Mouse (Mus musculus) ovary, adult 18-20 months (tissue): ENCODE measurements around the gene Paqr5.

Experiments used
- DNase-seq: peaks from one replicate; pipeline ENCODE4 v3.0.0; 2022; ENCODE audit warnings: low spot score, mixed read lengths

The Paqr5 gene

DNA sequence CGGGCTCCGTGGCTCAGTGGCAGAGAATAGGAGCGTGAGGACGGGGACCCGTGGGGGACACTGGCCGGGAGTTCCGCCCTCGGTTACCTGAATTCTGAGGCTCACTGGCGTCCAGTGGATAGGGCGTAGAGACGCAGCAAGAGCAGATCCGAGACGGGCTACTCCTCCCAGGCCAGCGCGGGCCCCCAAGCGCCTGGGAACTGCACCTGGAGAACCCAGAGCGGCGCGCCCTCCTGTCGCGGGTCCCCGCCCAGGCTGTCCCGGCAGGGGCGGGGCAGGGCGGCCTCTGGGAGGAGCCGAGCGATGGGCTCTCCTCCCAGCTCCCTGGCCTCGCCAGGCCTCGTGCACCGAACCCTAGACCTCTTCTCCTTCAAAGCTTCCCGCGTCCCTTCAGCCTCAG is at the start of gene Paqr5:
TSS of gene Paqr5 (minus strand) at position 257 of the 400 bp plus-strand sequence.
- peak; percentile 23 for DNase-seq

DNA sequence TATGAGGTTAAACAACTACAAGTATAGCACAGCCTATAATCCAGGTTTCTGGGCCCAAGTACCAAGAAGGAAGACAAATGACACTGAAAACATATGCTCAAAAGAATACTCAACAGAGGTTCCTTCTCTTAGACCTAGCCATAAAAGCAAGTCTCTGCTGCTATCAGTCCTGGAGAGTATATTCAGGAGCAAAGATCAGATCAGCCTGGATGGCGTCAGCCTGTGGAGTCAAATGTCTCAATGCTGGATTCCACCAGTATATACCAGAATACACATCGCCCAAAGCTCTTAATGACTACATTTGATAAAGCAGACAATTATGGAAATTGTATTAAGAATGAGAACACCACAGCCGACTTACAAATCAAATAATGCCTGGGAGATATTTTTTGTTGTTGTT is 35.6 kb upstream of the Paqr5 start:
- no peak for DNase-seq

DNA sequence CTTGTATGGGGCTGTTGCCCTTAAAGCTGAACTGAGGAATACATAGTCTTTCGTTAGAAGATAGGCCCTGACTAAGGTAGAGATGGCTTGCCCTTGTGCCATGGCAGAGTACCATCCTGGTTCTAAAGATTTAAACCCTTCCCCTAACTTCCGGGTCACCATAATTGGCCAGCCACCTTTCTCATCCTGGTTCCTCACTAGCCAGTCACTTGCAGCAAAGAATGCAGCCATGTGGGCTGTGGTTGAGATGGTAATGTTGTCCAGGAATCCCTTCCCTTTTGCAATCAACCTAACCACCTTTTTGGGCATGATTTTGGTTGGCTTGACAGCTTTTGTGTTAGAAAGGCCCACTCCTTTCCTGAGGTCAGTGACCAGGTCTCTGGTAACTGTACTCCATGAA is 33.8 kb upstream of the Paqr5 start:
- no peak for DNase-seq

DNA sequence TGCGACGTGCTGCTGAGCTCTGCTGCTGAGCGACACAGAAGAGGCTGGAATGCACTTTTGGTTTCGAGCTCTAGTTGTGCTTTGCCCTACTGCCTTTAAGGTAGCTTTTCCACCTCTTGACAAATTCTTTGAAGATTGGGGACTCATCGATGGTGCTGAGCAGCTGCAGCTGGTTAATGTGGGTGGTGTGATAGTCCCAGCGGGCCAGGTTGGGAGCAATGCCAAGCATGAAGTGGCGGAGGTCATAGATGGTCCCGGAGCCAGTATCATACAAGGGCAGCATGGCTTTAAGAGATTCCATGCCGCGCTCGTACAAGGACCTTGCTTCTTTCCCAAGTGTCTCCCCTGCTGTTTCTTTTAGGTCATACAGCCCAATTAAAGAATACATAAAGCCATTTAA is 33.3 kb upstream of the Paqr5 start:
- no peak for DNase-seq

DNA sequence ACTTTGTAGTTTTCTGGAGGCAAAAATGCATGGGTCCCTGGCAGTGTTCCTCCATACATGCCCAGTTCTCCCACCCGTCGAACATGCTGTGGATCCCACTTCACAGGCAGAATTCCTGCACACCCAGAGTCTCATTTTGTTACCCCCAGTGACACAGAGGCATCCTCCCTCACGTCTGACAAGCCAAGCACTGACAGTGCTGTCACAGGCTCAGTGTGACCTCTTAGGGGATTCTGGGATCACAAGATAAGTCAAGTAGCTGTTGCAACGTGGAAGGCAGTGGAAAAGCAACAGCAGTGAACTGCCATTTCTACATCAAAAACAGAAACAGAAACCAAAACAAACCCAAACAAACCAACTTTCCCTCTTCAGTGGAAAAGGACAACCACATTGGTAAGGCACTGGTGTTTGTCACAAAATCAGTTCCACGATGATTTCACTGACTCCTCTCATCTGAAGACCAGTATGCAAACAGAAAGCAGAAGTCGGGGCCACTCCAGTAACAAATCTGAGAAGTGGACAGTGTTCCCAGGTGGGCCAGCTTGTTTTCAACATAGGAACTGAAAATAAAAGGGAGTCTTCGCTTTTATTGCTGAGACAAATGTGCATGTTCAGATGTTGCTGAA is 31.3 kb upstream of the Paqr5 start:
- DNase-seq, result no peak

DNA sequence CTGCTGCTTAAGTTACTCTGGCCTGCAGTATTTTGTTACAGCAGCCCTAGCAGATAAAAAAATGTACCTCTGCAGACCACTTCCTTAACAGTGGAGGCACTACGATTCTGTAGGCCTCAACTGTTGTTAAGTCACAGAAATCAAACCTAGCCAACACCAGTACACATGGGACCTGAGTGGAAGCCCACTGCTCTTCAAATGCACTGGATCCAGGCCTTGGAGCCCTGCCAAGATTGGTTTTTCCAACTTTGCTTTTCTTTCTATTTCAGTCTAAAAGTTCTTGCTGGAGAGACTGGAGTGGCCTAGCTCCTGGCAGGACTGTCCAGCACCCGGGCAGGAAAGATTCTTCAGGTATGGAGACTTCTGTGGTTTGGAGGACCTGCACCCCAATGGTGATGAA is 29.6 kb upstream of the Paqr5 start:
- DNase-seq, result no peak

DNA sequence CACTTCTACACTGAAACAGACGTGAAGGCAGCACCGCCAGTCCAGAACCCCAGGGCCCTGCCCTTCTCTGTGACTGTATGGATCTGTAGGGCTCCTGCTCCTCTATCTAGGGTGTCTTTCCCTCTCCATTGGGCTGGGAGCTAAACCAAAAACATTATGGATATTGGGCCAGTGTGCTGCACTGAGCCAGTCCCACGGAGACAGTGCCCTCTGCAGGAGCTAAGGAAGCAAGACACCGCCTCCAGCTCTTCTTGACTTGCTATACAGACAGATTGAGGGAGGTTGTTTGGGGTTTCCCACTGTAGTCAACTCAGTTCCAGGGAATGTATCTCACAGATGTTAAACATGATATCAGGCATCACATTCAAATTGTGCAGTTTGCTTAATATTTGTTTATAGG is 24.1 kb upstream of the Paqr5 start:
- no peak for DNase-seq

DNA sequence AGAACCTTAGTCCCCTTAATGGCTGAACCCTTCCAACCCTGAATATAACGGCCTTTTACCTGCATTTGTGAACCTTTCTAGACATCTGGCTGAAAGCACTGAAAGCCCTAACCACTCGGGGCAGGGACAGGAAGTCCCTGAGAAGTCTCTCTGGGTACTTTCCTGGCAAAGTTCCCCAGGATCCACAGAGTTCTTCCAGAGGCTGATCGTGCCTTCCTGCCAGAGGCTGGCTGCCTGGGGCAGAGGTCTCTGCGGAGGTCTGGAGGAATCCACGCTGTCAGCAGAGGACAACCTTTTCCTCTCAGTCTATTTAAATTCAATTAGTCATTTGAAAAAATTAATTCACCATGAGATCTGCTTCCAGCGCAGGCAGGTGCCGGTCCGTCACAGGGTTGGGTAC is 22.5 kb upstream of the Paqr5 start:
- DNase-seq, result no peak

DNA sequence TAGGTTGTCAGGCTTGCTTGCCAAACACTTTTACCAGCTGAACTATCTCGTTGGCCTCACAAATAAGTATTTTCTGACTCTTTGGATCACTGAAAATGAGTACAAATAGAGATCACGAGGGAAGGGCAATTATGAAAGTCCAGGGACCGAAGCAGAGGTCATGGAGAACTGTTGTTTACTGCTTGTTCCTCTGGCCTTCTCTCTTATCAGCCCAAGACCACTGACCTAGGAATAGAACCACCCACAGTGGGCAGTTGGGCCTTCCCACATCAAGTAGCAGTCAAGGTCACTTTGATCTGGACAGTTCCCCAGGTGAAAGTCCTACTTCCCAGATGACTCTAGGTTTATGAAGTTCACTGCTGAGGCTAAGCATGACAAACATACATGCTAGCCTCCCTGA is 15.5 kb upstream of the Paqr5 start:
- DNase-seq, result no peak

DNA sequence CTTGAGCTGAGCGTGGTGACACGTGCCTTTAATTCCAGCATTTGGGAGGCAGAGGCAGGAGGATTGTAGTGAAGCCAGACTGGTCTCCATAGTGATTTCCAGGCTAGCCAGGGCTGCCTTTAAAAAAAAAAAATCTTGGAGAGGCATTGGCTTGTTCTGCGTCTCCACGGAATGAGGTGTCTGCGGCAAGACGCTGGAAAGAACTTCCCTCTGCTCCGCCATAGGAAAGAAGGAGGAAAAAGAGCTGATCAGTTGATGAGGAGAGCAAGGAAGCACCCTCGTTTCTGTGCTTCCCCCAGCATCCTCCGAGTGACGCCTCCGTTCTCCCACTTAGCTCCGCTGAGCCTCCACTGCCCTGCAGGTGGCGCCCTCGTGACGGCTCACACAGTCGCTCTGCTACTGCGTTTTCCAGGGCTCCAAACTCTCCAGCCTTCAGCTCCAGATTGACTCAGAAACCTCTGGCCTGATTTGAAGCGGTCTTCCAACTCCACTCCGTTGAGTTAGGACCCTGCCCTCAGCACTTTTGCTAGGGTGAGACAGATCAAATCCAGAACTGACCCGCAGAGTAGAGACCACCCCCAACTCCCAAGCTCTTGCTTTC is 13.5 kb upstream of the Paqr5 start:
- peak; percentile 58 for DNase-seq

DNA sequence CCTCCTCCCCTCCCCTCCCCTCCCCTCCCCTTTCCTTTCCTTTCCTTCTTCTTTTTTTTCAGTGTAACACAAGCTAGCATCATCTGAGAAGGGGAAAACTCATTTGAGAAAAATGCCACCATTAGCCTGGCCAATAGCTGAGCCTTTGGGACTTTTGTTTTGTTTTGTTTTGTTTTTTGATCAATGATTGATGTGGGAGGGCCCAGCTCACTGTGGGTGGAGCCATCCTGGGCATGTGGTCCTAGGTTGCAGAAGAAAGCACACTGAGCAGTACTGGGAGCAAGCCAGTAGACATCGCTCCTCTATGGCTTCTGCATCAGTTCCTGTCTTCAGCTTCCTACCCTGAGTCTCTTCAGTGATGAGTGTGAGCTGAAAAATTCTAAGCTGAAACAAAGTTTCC is 9.2 kb upstream of the Paqr5 start:
- no peak for DNase-seq

DNA sequence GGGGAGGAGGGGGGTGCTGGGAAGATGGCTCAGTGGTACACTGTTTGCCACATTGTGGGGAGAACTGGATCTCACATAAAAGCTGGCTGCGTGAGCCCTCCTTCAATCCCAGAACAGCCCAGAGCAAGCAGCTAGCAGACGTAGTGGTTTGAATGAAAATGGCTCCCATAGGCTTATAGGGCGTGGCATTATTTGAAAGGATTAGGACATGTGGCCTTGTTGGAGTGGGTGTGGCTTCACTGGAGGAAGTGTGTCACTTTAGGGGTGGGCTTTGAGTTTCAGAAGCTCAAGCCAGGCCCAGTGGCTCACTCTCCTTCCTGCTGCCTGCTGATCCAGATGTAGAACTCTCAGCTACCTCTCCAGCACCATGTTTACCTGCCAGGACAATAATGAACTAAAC is 5.5 kb upstream of the Paqr5 start:
- no peak for DNase-seq

DNA sequence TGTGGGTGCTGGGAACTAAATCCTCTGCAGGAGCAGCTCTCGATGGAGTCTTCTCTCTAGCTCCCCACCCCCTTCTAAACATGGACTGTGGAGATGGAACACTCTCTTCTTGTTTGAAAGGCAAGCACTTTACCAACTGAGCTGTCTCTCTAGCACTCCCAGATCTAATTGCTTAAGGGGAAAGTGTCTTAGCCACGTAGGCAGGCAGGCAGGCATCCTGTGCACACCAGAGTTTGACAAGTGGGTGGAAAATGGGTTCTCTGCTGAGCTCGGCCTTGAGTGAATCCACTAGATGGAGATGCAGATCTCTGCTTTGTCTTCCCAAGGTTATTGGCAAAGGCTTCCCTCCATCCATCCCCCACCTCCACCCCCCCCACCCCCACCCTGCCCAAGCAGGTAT is 1.4 kb upstream of the Paqr5 start:
- no peak for DNase-seq

DNA sequence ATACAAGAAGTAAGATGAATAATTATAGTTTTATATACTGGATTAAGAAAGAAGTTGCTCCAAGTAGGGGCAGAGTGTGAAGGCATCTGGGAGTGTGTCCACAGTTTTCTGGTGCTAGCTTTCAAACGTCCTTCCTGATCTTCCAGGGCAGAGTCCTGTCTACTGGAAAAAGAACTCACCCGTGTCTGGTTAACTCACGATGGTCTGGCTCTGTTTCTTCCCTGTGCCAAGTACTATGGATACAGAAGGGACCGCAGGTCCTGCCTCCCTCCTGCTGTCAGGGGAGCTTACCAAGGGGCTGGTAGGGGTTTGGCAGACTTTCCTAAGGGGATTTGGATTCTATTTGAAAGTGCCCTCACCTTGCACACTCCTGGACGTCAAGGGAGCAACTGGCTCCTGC is 1.6 kb downstream of the Paqr5 start:
- no peak for DNase-seq

DNA sequence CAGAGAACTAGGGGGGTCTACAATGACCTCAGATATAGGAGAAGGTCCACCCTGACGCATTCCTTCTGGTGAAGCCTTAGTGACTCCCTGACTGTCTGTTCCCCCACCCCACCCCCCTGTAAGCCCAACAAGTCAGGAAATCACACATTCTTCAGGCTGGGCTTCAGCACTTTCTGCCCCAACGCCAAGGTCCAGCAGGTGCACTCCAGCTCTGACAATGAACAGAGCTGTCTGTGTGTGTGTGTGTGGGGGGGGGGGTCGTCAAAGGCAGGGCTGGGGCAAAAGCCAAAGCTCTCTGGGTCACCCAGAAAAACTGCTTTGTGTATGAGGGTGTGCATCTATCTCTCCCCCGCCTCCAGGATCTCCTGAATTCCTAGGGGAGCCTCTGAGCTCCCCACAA is 2.8 kb downstream of the Paqr5 start:
- no peak for DNase-seq

DNA sequence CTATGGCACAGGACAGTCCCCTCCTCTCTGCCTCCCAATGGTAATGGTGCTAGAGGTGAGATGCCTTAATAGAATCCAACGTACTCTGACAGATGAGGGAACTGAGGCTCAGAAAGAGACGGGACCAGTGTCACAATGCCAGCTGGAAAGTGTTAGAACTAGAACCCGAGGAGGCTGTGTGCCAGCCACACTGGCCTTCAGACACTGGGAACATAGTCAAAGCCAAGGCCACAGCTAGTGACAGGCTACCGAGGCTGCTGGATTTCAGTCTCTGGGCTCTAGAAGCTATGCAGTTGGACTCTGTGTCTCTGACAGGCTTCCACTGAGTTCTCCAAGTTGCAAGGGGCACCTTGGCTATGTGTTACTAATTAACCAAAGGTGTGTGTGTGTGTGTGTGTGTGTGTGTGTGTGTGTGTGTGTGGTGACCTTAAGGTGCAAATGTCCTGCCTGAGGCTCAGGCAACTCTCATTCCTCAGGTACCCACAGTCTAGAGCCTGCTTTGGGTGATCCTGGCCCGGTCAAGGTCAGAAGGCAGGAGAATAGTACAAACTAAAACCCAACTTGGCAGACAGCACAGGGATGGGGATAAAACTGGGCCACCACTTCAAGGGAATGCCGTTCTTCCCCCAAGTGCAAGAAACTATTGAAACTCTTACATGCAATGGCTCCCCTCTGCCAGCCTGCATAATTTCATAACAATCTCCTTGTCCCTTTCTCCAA is 3.5 kb downstream of the Paqr5 start:
- no peak for DNase-seq

DNA sequence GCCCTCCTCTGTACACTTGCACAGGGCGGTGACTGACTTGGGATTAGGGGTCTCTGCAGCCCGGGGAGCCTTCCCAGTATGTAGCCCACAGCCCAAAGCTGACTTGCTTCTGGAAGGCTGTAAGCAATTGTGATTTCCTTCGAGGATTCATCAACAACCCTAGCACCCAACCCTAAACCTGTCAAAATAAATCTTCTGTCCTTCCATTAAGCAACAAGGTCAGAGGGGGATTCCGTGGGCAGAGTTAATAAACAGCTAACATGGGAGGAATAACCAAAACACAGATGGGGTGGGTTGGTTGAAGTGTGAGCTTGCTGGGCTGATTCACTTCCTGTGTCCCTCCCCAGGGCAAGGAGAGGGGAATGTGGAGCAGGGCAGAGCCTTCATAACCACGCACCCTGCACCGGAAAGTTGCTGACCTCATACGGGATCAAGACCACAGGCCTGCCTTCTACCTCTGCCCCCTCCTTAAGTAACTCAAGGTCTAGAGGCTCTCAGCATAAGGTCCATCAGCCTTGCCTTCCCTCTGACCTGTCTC is 5.0 kb downstream of the Paqr5 start:
- no peak for DNase-seq

DNA sequence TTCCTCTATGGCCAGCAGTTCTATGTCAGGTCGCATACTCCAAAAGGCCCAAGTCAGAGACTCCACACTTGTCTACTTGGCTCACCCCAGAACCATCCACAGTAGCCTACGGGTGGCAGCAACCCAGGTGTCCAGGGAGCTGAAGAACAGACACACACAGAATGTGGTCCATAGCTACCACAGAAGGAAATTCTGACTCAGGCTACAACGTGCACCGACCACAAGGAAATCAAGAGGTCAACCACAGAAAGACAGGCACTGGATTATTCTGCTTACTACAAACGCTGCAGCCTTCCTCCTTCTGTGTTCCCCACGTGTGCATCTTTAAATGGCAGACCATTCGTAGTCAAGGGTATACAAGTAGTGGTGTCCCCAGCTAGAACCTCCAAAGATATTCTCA is 6.4 kb downstream of the Paqr5 start:
- DNase-seq, result no peak

DNA sequence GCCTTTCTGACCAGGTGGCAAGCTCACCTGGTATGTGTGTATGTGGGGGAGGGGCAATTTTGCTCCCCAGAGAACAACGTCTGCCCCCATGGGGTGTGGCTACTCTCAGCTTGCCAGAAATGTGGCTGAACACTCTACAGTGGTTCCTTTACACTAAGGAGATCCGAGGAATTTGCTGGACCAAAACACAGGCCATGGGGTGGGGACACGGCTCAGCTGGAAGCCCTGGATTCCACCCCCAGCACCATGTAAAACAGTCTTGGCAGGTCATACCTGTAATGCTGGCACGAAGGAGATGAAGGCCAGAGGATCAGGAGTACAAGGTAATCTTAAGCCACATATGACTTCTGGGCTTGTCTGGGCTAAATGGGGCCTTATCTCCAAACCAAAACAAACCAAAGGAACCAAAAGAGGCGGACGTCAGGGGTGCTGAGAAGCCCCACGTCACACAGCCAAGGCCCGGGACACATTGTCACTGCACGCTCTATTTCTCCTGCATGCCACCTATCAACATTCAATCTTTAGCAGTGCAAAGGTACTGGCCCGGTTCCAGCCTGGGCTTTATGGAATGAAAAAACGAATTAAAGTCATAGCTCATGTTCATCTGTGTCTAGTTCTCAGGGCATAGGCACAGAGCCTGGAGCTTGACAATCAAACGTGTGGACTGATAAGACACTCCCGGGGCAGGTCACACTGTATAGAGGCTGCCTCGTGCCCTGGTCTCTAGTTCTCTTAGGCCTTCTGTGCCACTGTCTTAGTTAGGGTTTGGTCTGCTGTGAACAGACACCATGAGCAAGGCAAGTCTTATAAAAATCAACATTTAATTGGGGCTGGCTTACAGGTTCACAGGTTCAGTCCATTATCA is 8.2 kb downstream of the Paqr5 start:
- DNase-seq, result no peak

DNA sequence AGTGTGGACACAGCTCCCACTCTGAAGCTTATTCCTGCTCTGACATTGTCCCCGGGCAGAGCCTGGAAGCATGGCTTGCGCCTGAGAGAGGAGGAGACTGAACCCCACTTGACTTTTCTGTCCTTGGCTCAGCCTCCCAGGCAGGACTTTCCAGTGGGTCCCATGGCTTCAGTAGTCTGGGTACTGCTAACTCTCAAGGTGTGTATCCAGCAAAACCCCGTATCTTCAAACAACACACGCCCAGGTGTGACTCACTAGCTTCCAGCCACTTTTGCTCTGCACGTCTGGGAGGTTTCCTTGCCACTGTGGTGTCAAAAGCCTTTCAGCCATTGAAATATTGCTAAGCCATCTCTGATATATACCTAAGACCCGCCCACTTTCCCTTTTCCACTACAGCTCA is 9.3 kb downstream of the Paqr5 start:
- no peak for DNase-seq

DNA sequence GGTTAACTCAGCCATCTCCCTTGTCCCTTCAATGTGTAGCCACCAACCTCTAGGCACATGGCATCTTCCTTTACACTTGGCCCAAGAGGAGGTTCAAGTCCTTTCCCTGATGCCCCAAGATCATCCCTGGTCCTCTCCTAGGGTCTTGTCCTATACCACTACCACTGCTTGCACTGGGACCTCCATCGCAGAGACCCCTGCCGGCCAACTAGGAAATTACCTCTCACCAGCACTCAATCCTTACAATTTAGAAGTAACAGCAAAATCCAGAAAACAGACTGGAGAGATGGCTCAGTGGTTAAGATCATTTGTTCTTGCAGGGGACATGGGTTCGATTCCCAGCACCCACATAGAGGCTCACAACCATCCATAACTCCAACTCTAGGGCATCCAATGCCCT is 11.2 kb downstream of the Paqr5 start:
- DNase-seq, result no peak

DNA sequence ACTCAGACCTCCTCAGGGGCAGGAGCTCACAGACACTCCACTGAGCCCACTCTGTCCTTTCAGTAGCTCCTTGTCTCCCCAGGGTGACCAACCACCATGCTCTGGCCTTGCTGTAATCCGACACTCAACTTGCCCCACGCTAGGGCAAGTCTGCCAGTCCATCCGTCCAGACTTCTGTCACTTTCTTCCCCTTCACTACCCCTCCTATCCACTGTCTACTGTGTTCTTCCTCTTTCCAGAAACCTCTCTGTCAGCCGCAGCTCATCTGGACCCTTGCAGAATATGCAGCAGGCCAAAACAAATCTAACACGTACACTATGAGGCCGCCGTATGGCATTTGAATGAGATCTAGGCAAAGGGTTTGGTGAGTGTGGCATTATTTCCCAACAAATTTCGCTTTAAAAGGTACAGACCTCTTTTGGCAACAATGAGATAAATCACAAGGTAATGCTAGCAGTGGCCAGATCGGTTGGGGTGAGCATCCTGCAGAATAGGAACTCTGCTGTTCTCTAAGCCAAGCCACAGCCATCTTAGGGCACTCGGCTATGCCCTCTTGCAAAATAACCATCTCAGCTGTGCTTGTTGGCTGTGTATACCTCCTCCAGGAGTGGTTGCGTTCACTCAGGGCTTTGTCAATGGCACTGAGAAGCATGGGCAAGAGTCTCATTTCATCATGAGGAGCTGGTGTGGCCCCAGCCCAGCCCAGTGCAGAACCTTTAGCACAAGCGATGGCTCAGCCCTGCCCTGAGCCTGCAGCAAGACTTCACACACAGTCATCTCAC is 13.1 kb downstream of the Paqr5 start:
- DNase-seq, result no peak
